Mouse (Mus musculus): ENCODE results near the gene Vmn2r53. TPM values are rescaled to one million over a fixed set of nuclear protein-coding genes. Genes with fewer than 3 reads are reported as not detected.

Gene Vmn2r53
- total RNA-seq (2023): under 1 TPM; 0.03 TPM

DNA sequence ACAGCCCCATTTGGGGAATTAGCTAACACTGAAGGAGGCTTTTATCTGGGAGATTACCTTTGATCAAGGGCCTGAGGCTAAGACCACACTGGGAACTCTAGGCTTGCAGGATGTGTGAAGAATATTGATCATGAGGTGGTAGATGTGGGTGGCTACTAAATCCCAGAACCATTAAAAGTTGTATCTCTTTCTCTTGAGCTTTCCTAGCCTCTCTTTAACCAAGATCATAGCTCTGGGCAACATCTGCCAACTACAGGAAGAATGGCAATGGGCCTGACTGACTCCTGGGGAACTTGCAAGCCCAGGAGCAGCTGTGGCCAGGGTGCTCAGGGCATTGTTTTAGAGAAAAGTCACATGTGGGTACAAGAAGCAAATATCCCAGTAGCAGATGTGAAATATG is at the start of gene Vmn2r53:
TSS of gene Vmn2r53 (minus strand) at position 101 of the 400 bp plus-strand sequence.

DNA sequence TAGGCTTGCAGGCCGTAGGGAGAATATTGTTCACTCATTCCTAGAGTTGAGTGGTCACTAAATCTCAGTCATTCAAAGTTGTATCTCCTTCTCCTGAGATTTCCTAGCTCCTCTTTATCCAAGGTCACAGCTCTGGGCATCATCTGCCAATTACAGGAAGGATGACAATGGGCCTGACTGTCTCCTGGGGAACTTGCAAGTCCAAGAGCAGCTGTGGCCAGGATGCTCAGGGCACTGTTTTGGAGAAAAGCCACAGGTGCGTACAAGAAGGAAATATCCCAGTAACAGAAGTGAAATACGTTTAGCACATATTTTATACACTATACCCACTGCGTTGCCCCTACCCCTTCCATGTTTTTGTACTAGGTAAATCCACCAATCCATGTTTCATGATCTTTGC is 31.6 kb upstream of the Vmn2r53 start, which contains the start of gene Vmn2r54:
TSS of gene Vmn2r54 (minus strand) at position 101 of the 400 bp plus-strand sequence.

Other genes starting within 250 kb of the Vmn2r53 start
- gene Vmn1r84, start 239.5 kb downstream of the Vmn2r53 start, total RNA-seq (2023): not detected
- under 1 TPM; 0.21 to 0.61 TPM for gene Zfp551, start 186.0 kb downstream of the Vmn2r53 start, total RNA-seq (2023)
- 1 to 10 TPM; 2.9 to 4.4 TPM for gene Zfp606, start 130.5 kb downstream of the Vmn2r53 start, total RNA-seq (2023)
- gene 2900092C05Rik, start 96.3 kb downstream of the Vmn2r53 start, total RNA-seq (2023): not detected
- not detected for gene Vmn2r54, start 31.5 kb upstream of the Vmn2r53 start, total RNA-seq (2023)
- not detected for gene Vmn2r55, start 76.2 kb upstream of the Vmn2r53 start, total RNA-seq (2023)
- not detected for gene Vmn2r56, start 126.2 kb upstream of the Vmn2r53 start, total RNA-seq (2023)
- gene Zscan18, start 194.8 kb upstream of the Vmn2r53 start, total RNA-seq (2023): 1 to 10 TPM; 6.6 to 7.6 TPM
- gene Zfp329, start 210.1 kb upstream of the Vmn2r53 start, total RNA-seq (2023): 1 to 10 TPM; 4.1 to 4.2 TPM
- 10 to 100 TPM; 37.8 to 42.3 TPM for gene Zfp110, start 226.0 kb upstream of the Vmn2r53 start, total RNA-seq (2023)